ENCODE assay signal across 9 mouse cellular contexts in the genomic region with DNA sequence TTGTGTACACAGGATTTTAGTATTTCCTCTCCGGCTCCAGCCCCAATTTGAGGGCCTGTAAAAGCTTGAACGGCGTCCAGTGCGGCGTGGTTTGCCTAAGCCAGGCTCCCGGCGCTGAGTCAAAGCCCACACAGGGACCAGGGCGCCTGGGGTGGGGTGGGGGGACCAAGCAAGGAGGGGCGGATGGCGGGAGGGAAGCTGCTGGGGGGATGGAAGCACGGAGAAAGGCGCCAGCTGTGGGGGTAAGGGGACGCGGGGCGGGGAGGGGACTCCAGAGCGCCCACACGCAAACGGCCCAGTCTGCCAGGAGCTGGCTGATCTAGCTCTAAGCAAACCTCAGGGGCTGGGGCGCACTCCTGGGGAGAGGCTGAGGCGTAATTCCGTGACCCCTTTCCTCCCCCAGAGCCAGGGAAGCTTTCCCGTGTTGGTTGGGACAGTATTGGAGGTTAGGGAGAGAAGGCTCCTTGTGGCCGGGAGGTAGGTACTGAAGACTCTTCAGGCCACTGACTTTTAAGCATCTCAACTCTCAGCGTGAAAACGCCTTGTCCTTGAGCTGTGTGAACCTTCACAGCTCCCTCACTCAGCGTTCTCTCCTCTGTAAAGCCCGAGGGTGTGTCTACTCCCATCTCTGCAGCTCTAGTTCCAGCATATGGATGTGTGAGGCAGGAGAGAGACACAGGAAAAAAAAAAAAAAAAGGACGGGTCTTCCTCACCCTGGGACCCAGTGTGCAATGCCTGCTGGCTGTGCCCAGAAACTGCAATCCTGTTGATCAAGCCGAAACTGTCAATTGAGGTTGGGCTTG. TPM values are rescaled to one million over a fixed set of nuclear protein-coding genes. Genes with fewer than 3 reads are reported as not detected.
DNase-seq lines count a peak whose midpoint lies in the region; ATAC-seq and TF ChIP-seq lines count a peak whose summit lies in the region.
"Had no signal": no experiment of that assay in that cellular context is flagged by ENCODE, and none has a peak within 500 bp of the region (broad histone marks: within the 10 kb centered on the region; RNA-seq: fewer than 3 reads in every experiment).

No protein-coding gene starts in this region.

- H3K27me3 ChIP-seq in kidney, adult 2 months (replicated peaks; ENCODE audit: control insufficient read depth, insufficient read depth, low read length), result no peaks in the 10 kb centered on the region
- H3K27me3 ChIP-seq in heart, postnatal 0 days (ENCODE audit: control insufficient read depth, insufficient read depth, low read length), result no peaks in the 10 kb centered on the region
- peaks cover 11% of the 10 kb centered on the region; the same call in 1 of the 2 replicates for H3K27me3 ChIP-seq in midbrain, embryonic 16.5 days (ENCODE audit: control insufficient read depth, insufficient read depth, low read depth, low read length)

- peak; percentile 59 for DNase-seq in kidney, adult 2 months
- DNase-seq in kidney, adult 8-10 months, result no peak
- DNase-seq in heart, postnatal 0 days (ENCODE audit: low spot score), result no peak
- peak; percentile 79 to 82 for DNase-seq in kidney, postnatal 4 days
- DNase-seq in ovary, postnatal 14 days (ENCODE audit: low spot score), result no peak

- H3K9me3 ChIP-seq in heart, postnatal 0 days (replicated peaks; ENCODE audit: control insufficient read depth, low read length), result no peaks in the 10 kb centered on the region
- H3K9me3 ChIP-seq in midbrain, embryonic 16.5 days (replicated peaks; ENCODE audit: control insufficient read depth, low read length, poor library complexity, severe bottlenecking), result no peaks in the 10 kb centered on the region
- H3K9me3 ChIP-seq: G1E had no signal

- no peak overlapping the region for H3K4me3 ChIP-seq in kidney, adult 2 months (ENCODE audit: insufficient read depth, low read depth, low read length)
- no peak overlapping the region for H3K4me3 ChIP-seq in embryonic fibroblast, embryonic 13.5 days (ENCODE audit: insufficient read depth, low read length)
- H3K4me3 ChIP-seq in heart, postnatal 0 days (ENCODE audit: low read depth, low read length), result no peak overlapping the region
- peak overlapping the region; percentile 15 for H3K4me3 ChIP-seq in midbrain, embryonic 16.5 days (ENCODE audit: low read depth, low read length)

- 18% methylated on average over 29 of the region's 29 CpGs for WGBS in kidney, adult 2 months
- WGBS in heart, postnatal 0 days, result 15% methylated on average over 28 of the region's 29 CpGs
- WGBS in midbrain, embryonic 16.5 days, result 3% methylated on average over 29 of the region's 29 CpGs

- TF ChIP-seq EP300 in heart, postnatal 0 days (IDR thresholded peaks at IDR 0.05; ENCODE audit: low read depth), result no peak

- no peak for TF ChIP-seq CTCF in kidney, adult 2 months (conservative IDR thresholded peaks at IDR 0.05; ENCODE audit: insufficient read depth, insufficient read length, low read depth, low read length)
- TF ChIP-seq CTCF in embryonic fibroblast, embryonic 13.5 days (IDR thresholded peaks at IDR 0.05; ENCODE audit: borderline replicate concordance, insufficient read depth, low read length), result no peak
- TF ChIP-seq CTCF in heart, postnatal 0 days (IDR thresholded peaks at IDR 0.05; ENCODE audit: low read depth), result no peak

- H3K4me1 ChIP-seq in kidney, adult 2 months (ENCODE audit: control insufficient read depth, insufficient read depth, low read length), result 0 out of 2 replicates have a peak, but pooled peaks cover 2% of the 10 kb centered on the region
- peaks cover 9% of the 10 kb centered on the region for H3K4me1 ChIP-seq in embryonic fibroblast, embryonic 13.5 days (ENCODE audit: control insufficient read depth, insufficient read depth, low read length)
- peaks cover 10% of the 10 kb centered on the region; the same call in 1 of the 2 replicates for H3K4me1 ChIP-seq in heart, postnatal 0 days (ENCODE audit: control insufficient read depth, insufficient read depth)
- peaks cover 6% of the 10 kb centered on the region for H3K4me1 ChIP-seq in midbrain, embryonic 16.5 days (ENCODE audit: control insufficient read depth, insufficient read depth, low read length)

- peak overlapping the region; percentile 49 for H3K4me2 ChIP-seq in heart, postnatal 0 days (ENCODE audit: low read depth, low read length)
- H3K4me2 ChIP-seq in midbrain, embryonic 16.5 days (ENCODE audit: low read length), result peak overlapping the region; percentile 45

- H3K36me3 ChIP-seq in kidney, adult 2 months (ENCODE audit: control insufficient read depth, insufficient read depth, low read length), result no peaks in the 10 kb centered on the region
- no peaks in the 10 kb centered on the region for H3K36me3 ChIP-seq in heart, postnatal 0 days (replicated peaks; ENCODE audit: control insufficient read depth, insufficient read depth, low read length)
- H3K36me3 ChIP-seq in midbrain, embryonic 16.5 days (ENCODE audit: control insufficient read depth, insufficient read depth, low read length), result no peaks in the 10 kb centered on the region
- H3K36me3 ChIP-seq: G1E had no signal

- no peak for TF ChIP-seq POLR2A in kidney, adult 2 months (IDR thresholded peaks at IDR 0.05; ENCODE audit: low read depth, low read length)
- 0 out of 2 replicates have a peak, but pooled peaks have one; percentile 31 for TF ChIP-seq POLR2A in embryonic fibroblast, embryonic 13.5 days (IDR thresholded peaks at IDR 0.05; ENCODE audit: low read depth, low read length)

- peak; percentile 13; the same call in 1 of the 2 replicates for ATAC-seq in heart, postnatal 0 days (ENCODE audit: insufficient read depth, low read depth)
- ATAC-seq in midbrain, embryonic 16.5 days, result peak; percentile 21; the same call in 1 of the 2 replicates
- ATAC-seq in erythroblast, adult 5-6 weeks (replicated peaks; ENCODE audit: low FRiP score, poor library complexity, severe bottlenecking), result no peak

- H3K9ac ChIP-seq in heart, postnatal 0 days (replicated peaks; ENCODE audit: low read depth, low read length), result no peak overlapping the region; the same call in 1 of the 2 replicates
- H3K9ac ChIP-seq in midbrain, embryonic 16.5 days (ENCODE audit: low read depth, low read length), result peak overlapping the region; percentile 49; the same call in 1 of the 2 replicates

- H3K27ac ChIP-seq in kidney, adult 2 months (ENCODE audit: insufficient read depth, low read depth, low read length), result no peak overlapping the region
- H3K27ac ChIP-seq in embryonic fibroblast, embryonic 13.5 days (ENCODE audit: insufficient read depth, low read length), result peak overlapping the region; percentile 88
- H3K27ac ChIP-seq in heart, postnatal 0 days (ENCODE audit: low read depth), result peak overlapping the region; percentile 31
- no peak overlapping the region for H3K27ac ChIP-seq in midbrain, embryonic 16.5 days (ENCODE audit: low read length)

RNA-seq across cellular contexts. Expression of a gene that starts 46.1 kb away (rescaled TPM):
- 7.7 and 10.1 TPM in 2 replicates for polyA plus RNA-seq in kidney, adult 2 months (2012; rRNA removed)
- 14.0 and 16.2 TPM in 2 replicates for polyA plus RNA-seq in embryonic fibroblast, embryonic 13.5 days (2011; ENCODE audit: insufficient read length, low read depth, missing spikeins)
- 4.5 and 14.7 TPM in 2 replicates for total RNA-seq in heart, postnatal 0 days (2014; rRNA removed; ENCODE audit: low replicate concordance)
- polyA plus RNA-seq in heart, postnatal 0 days (2015; fragmentation: Nextera tagmentation; extraction: Ambion mirVana), result 7.1 and 8.6 TPM in 2 replicates
- 1.8 and 2.1 TPM in 2 replicates for polyA plus RNA-seq in midbrain, embryonic 16.5 days (2015; fragmentation: Nextera tagmentation; extraction: Ambion mirVana)
- total RNA-seq in erythroblast, adult 5-6 weeks (2015; ENCODE audit: low replicate concordance), result not detected in 2 replicates
- total RNA-seq in erythroblast, adult 5-6 weeks (2017; ENCODE audit: low replicate concordance), result not detected in 2 replicates
- total RNA-seq: G1E had no signal

Comparison
In these comparisons a context has a peak if more than half of its experiments do, and no peak if none do; other contexts are left out.
1. DNase-seq: peak in kidney, adult 2 months (single experiment) and kidney, postnatal 4 days (2 of 2); none in kidney, adult 8-10 months (0 of 2), heart, postnatal 0 days (single experiment) and ovary, postnatal 14 days (single experiment).
2. H3K27ac ChIP-seq: peak in embryonic fibroblast, embryonic 13.5 days (single experiment) and heart, postnatal 0 days (single experiment); none in kidney, adult 2 months (single experiment) and midbrain, embryonic 16.5 days (single experiment).